In the genomic region with DNA sequence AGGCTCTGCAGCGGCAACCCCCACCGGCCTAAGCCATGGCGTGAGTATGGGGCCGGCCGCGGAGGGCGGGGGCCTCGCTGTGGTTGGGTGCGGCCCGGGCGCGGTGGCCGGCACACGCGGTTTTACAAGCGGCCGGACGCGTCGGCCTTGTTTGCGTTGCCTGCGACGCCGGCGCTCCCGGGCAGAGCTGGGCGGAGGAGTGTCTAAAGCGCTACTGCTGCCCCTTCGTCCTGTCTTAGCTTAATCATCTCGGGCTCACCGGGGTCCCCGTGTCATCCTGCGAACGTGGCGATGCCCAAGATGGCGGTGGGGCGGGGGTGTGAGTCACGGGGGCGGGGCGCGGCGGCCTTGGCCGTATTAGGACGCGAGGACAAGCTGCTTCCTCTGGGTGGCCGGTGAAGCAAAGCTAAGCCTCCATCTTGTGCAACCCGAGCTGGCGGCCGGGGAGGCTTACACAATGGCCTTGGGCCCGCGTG, we compare ENCODE assay signal across 8 mouse cellular contexts. TPM values are rescaled to one million over a fixed set of nuclear protein-coding genes. Genes with fewer than 3 reads are reported as not detected.
DNase-seq lines count a peak whose midpoint lies in the region; ATAC-seq lines count a peak whose summit lies in the region.

No protein-coding gene starts in this region.

- H3K9me3 ChIP-seq in forebrain, embryonic 16.5 days (ENCODE audit: control insufficient read depth, low read length), result no peaks in the 10 kb centered on the region

- H3K4me1 ChIP-seq in forebrain, embryonic 16.5 days (replicated peaks; ENCODE audit: control insufficient read depth, insufficient read depth, low read length), result peaks cover 31% of the 10 kb centered on the region

- DNase-seq in T-cell, adult 2 months (ENCODE audit: low spot score), result peak; percentile 44
- DNase-seq in cerebellum, adult 8-10 months, result peak; percentile 67
- DNase-seq in left cerebral cortex, adult 8-10 months (ENCODE audit: low spot score in 2 of 2), result peak; percentile 27 to 58
- peak; percentile 81 for DNase-seq in retina, postnatal 7 days (ENCODE audit: low read depth, low spot score)
- DNase-seq in urinary bladder, postnatal 36 days (ENCODE audit: low spot score in 2 of 2), result peak; percentile 69 to 86

- H3K4me2 ChIP-seq in forebrain, embryonic 16.5 days (ENCODE audit: low read length), result peak overlapping the region; percentile 81

- H3K27me3 ChIP-seq in forebrain, embryonic 16.5 days (replicated peaks; ENCODE audit: control insufficient read depth, insufficient read depth, low read length), result no peaks in the 10 kb centered on the region

- peak overlapping the region; percentile 100 for H3K4me3 ChIP-seq in forebrain, embryonic 16.5 days (replicated peaks; ENCODE audit: low read length)

- peak; percentile 15; the same call in 1 of the 2 replicates for ATAC-seq in forebrain, embryonic 16.5 days
- ATAC-seq in hematopoietic stem cell, adult 5-6 weeks (replicated peaks in 1 of 2; ENCODE audit: insufficient read depth in 1 of 2, low FRiP score in 2 of 2, low TSS enrichment in 1 of 2, low read depth in 1 of 2, poor library complexity in 2 of 2, severe bottlenecking in 2 of 2), result peak; percentile 25 to 26; a peak in 2 of 4 replicates
- peak; percentile 60 for ATAC-seq in megakaryocyte, adult 5-6 weeks (ENCODE audit: poor library complexity, severe bottlenecking)

- H3K9ac ChIP-seq in forebrain, embryonic 16.5 days (replicated peaks; ENCODE audit: low read depth, low read length), result peak overlapping the region; percentile 100

- H3K36me3 ChIP-seq in forebrain, embryonic 16.5 days (ENCODE audit: control insufficient read depth, insufficient read depth), result peaks cover 14% of the 10 kb centered on the region

- peak overlapping the region; percentile 99 for H3K27ac ChIP-seq in forebrain, embryonic 16.5 days (ENCODE audit: low read length)

- under 1% methylated on average over 51 of the region's 51 CpGs for WGBS in forebrain, embryonic 16.5 days

RNA-seq across cellular contexts. Expression of a gene that starts 0.7 kb away (rescaled TPM):
- 122 and 139 TPM in 2 replicates for polyA plus RNA-seq in forebrain, embryonic 16.5 days (2015; fragmentation: Nextera tagmentation; extraction: Ambion mirVana)
- 332 and 415 TPM in 2 replicates for total RNA-seq in hematopoietic stem cell, adult 5-6 weeks (2017)
- total RNA-seq in left cerebral cortex, adult 8-10 months (2022), result 100 to 1,000 TPM in 3 of 4 experiments, 10 to 100 TPM in 1; 98.1 to 118 (median 107) TPM
- 172 and 184 TPM in 2 replicates for total RNA-seq in megakaryocyte, adult 5-6 weeks (2015)
- 253 and 263 TPM in 2 replicates for total RNA-seq in megakaryocyte, adult 5-6 weeks (2017)

RNA-seq across cellular contexts. Expression of a gene that starts 8.4 kb away (rescaled TPM):
- polyA plus RNA-seq in forebrain, embryonic 16.5 days (2015; fragmentation: Nextera tagmentation; extraction: Ambion mirVana), result 60.6 and 65.5 TPM in 2 replicates
- total RNA-seq in hematopoietic stem cell, adult 5-6 weeks (2017), result 22.0 and 48.2 TPM in 2 replicates
- total RNA-seq in left cerebral cortex, adult 8-10 months (2022), result 10 to 100 TPM; 32.5 to 39.3 (median 38.4) TPM
- total RNA-seq in megakaryocyte, adult 5-6 weeks (2015), result 32.9 and 35.4 TPM in 2 replicates
- total RNA-seq in megakaryocyte, adult 5-6 weeks (2017), result 12.6 and 20.3 TPM in 2 replicates

RNA-seq across cellular contexts. Expression of a gene that starts 20.0 kb away (rescaled TPM):
- polyA plus RNA-seq in forebrain, embryonic 16.5 days (2015; fragmentation: Nextera tagmentation; extraction: Ambion mirVana), result 4.1 TPM in 1 of 2 replicates, not detected in the other
- total RNA-seq in hematopoietic stem cell, adult 5-6 weeks (2017), result not detected in 2 replicates
- total RNA-seq in left cerebral cortex, adult 8-10 months (2022), result 10 to 100 TPM in 2 of 4 experiments, 1 to 10 TPM in 2; 6.0 to 10.8 (median 9.5) TPM
- 2.4 and 9.5 TPM in 2 replicates for total RNA-seq in megakaryocyte, adult 5-6 weeks (2015)
- total RNA-seq in megakaryocyte, adult 5-6 weeks (2017), result not detected in 2 replicates

RNA-seq across cellular contexts. Expression of a gene that starts 21.9 kb away (rescaled TPM):
- polyA plus RNA-seq in forebrain, embryonic 16.5 days (2015; fragmentation: Nextera tagmentation; extraction: Ambion mirVana), result 42.7 and 42.9 TPM in 2 replicates
- 25.9 and 28.0 TPM in 2 replicates for total RNA-seq in hematopoietic stem cell, adult 5-6 weeks (2017)
- total RNA-seq in left cerebral cortex, adult 8-10 months (2022), result 10 to 100 TPM; 30.2 to 33.7 (median 30.9) TPM
- 12.3 and 14.2 TPM in 2 replicates for total RNA-seq in megakaryocyte, adult 5-6 weeks (2015)
- total RNA-seq in megakaryocyte, adult 5-6 weeks (2017), result 16.4 and 17.5 TPM in 2 replicates

RNA-seq across cellular contexts. Expression of a gene that starts 31.4 kb away (rescaled TPM):
- polyA plus RNA-seq in forebrain, embryonic 16.5 days (2015; fragmentation: Nextera tagmentation; extraction: Ambion mirVana), result 0.42 and 0.60 TPM in 2 replicates
- total RNA-seq in hematopoietic stem cell, adult 5-6 weeks (2017), result not detected in 2 replicates
- 10 to 100 TPM; 64.3 to 80.9 (median 66.4) TPM for total RNA-seq in left cerebral cortex, adult 8-10 months (2022)
- total RNA-seq in megakaryocyte, adult 5-6 weeks (2015), result 0.02 TPM in 1 of 2 replicates, not detected in the other
- total RNA-seq in megakaryocyte, adult 5-6 weeks (2017), result not detected in 2 replicates

Comparison
In these comparisons a context has a peak if more than half of its experiments do, and no peak if none do; other contexts are left out.
1. Peak in every context shown above with its lines: DNase-seq, ATAC-seq, H3K4me3 ChIP-seq and H3K27ac ChIP-seq.